Mouse (Mus musculus): ENCODE data around the gene Glipr2. TPM values are rescaled to one million over a fixed set of nuclear protein-coding genes. Genes with fewer than 3 reads are reported as not detected.

Gene Glipr2
- polyA plus RNA-seq, 1 experiment = 9.7 TPM

DNA sequence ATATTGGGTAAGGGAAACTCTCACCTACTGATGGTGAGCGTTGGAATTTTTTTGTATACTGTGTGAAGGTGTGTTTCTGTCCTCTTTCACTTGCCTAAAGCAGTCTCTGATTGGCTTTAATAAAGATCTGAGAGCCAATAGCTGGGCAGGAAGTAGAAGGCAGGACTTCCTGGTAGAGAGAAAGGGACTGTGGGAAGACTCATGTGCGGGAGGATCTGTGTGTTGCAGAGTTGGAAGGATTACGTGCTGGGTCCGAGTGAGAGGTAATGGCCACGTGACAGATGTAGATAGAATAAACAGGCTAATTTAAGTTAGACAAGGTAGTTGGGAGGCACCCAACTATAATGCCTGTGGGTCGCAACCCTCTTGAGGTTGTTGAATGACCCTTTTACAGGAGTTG lies 46.4 kb downstream of the Glipr2 start:
- TF ChIP-seq POLR2A (IDR thresholded peaks at IDR 0.05; ENCODE audit: low read depth, low read length) = no peak

DNA sequence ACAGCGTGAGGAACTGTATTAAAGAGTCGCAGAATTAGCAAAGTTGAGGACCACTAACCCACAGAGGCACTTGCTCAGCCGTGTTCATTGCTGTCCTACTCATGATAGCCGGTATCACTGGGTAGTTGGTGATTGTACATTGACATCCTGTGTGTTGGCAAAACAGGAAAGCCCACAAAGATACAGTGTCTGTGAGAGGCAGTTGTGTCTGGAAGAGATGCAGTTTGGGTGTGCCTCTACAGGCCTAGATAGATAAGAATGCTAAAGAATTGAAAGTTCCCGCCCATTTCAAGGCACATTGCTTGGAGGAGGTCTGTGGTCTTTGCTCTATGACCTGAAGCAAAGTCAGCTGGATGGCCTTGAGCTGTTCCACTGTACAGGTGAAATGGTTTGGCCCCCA lies 46.9 kb downstream of the Glipr2 start, which contains the start of gene Clta:
TSS of gene Clta (plus strand) at position 327 of the 400 bp plus-strand sequence.
- H3K4me3 ChIP-seq (ENCODE audit: low read depth, low read length) = no peak within 1 kb of the TSS
- H3K27me3 ChIP-seq (ENCODE audit: control insufficient read depth, insufficient read depth, low read length) = no peaks in the 10 kb centered on the region
- WGBS = 79% methylated on average over 5 of the region's 5 CpGs
- no peak within 1 kb of the TSS for H3K27ac ChIP-seq (ENCODE audit: insufficient read depth, low read depth, low read length)
- no peaks in the 10 kb centered on the region for H3K36me3 ChIP-seq (ENCODE audit: control insufficient read depth, insufficient read depth, low read length)
- no peaks in the 10 kb centered on the region for H3K4me1 ChIP-seq (ENCODE audit: control insufficient read depth, insufficient read depth, insufficient read length, low read length)
- TF ChIP-seq POLR2A (IDR thresholded peaks at IDR 0.05; ENCODE audit: low read depth, low read length) (no peak), CTCF (IDR thresholded peaks at IDR 0.05; ENCODE audit: extremely low read depth, insufficient read length, insufficient replicate concordance, low read depth, low read length) (no peak)

More for the DNA sequence above, 46.4 kb downstream of the Glipr2 start:
- Histone ChIP-seq H3K27ac (ENCODE audit: insufficient read depth, low read depth, low read length) (no peak overlapping the region), H3K4me3 (ENCODE audit: low read depth, low read length) (no peak overlapping the region), H3K4me1 (ENCODE audit: control insufficient read depth, insufficient read depth, insufficient read length, low read length) (no peaks in the 10 kb centered on the region), H3K36me3 (ENCODE audit: control insufficient read depth, insufficient read depth, low read length) (no peaks in the 10 kb centered on the region), H3K27me3 (ENCODE audit: control insufficient read depth, insufficient read depth, low read length) (no peaks in the 10 kb centered on the region)
- 79% methylated on average over 6 of the region's 6 CpGs for WGBS

DNA sequence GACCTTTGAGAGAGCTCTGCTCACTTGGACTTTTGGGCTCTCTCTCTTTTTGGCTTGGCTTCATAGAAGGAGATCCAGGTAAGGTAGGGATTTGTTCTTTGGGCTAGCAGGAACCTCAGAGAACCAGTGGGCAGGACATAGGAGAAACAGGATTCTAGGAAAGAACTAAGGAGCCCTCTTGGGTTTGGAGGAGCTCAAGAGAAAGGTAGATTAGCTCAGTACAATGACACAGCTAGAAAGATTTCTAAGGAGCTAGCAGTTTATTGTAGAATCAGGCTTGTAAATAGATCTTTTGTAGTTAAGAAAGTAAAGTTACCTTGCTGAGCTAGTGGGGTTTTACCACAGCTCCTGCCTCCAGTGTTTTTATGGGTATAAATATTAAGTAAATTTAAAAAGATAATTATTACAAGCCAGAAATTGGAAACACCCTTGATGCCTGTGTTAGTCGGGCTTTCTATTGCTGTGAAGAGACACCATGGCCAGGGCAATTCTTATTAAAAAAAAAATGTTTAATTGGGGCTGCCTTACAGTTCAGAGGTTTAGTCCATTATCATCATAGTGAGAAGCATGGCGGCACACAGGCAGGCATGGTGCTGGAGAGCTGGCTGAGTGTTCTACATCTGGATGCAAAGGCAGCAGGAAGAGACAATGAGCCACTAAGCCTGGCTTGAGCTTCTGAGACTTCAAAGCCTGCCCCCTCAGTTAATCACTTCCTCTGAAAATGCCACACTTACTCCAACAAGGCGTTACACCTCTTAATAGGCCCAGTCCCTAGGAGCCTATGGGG lies 47.6 kb downstream of the Glipr2 start:
- WGBS = 82% methylated on average over 3 of the region's 3 CpGs
- no peaks in the 10 kb centered on the region for H3K27me3 ChIP-seq (ENCODE audit: control insufficient read depth, insufficient read depth, low read length)
- H3K4me1 ChIP-seq (ENCODE audit: control insufficient read depth, insufficient read depth, insufficient read length, low read length) = no peaks in the 10 kb centered on the region
- no peaks in the 10 kb centered on the region for H3K36me3 ChIP-seq (ENCODE audit: control insufficient read depth, insufficient read depth, low read length)
- no peak overlapping the region for H3K27ac ChIP-seq (ENCODE audit: insufficient read depth, low read depth, low read length)
- no peak for TF ChIP-seq POLR2A (IDR thresholded peaks at IDR 0.05; ENCODE audit: low read depth, low read length)
- no peak for TF ChIP-seq CTCF (IDR thresholded peaks at IDR 0.05; ENCODE audit: extremely low read depth, insufficient read length, insufficient replicate concordance, low read depth, low read length)
- H3K4me3 ChIP-seq (ENCODE audit: low read depth, low read length) = no peak overlapping the region

DNA sequence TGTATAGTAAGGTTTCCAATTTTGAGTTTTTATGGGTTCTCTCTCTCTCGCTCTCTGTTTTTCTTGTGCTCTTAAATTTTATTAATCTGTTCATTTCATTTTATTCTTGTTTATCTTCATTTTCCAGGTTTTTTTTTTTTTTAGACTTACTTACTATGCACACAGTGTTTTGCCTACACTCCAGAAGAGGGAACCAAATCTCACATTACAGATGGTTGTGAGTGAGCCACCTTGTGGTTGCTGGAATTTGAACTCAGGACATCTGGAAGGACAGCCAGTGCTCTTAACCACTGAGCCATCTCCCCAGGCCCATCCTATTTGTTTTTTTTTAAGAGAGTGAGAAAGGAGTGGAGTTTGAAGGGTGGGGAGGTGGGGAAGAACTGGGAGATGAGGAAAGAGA lies 53.0 kb downstream of the Glipr2 start:
- H3K27me3 ChIP-seq (ENCODE audit: control insufficient read depth, insufficient read depth, low read length) = no peaks in the 10 kb centered on the region
- H3K27ac ChIP-seq (ENCODE audit: insufficient read depth, low read depth, low read length) = no peak overlapping the region
- H3K4me3 ChIP-seq (ENCODE audit: low read depth, low read length) = no peak overlapping the region
- 98% methylated on average over 1 of the region's 1 CpGs for WGBS
- H3K4me1 ChIP-seq (ENCODE audit: control insufficient read depth, insufficient read depth, insufficient read length, low read length) = peaks cover 8% of the 10 kb centered on the region; the same call in 1 of the 2 replicates
- TF ChIP-seq POLR2A (IDR thresholded peaks at IDR 0.05; ENCODE audit: low read depth, low read length) = no peak
- no peak for TF ChIP-seq CTCF (IDR thresholded peaks at IDR 0.05; ENCODE audit: extremely low read depth, insufficient read length, insufficient replicate concordance, low read depth, low read length)
- no peaks in the 10 kb centered on the region for H3K36me3 ChIP-seq (ENCODE audit: control insufficient read depth, insufficient read depth, low read length)

DNA sequence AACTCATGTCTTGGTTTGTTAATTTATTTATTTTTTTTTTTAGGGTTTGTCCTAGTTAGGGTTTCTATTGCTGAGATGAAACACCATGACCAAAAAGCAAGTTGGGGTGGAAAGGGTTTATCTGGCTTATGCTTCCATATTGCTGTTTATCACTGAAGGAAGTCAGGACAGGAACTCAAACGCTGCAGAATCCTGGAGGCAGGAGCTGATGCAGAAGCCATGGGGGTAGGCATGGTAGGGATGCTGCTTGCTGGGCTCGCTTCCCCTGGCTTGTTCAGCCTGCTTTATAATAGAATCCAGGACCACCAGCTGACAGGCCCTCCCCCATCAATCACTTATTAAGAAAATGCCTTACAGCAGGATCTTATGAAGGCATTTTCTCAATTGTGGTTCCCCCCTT lies 53.7 kb downstream of the Glipr2 start:
- 48% methylated on average over 2 of the region's 2 CpGs for WGBS
- TF ChIP-seq POLR2A (IDR thresholded peaks at IDR 0.05; ENCODE audit: low read depth, low read length) (no peak), CTCF (IDR thresholded peaks at IDR 0.05; ENCODE audit: extremely low read depth, insufficient read length, insufficient replicate concordance, low read depth, low read length) (no peak)
- Histone ChIP-seq H3K36me3 (ENCODE audit: control insufficient read depth, insufficient read depth, low read length) (no peaks in the 10 kb centered on the region), H3K4me3 (ENCODE audit: low read depth, low read length) (no peak overlapping the region), H3K4me1 (ENCODE audit: control insufficient read depth, insufficient read depth, insufficient read length, low read length) (peaks cover 10% of the 10 kb centered on the region), H3K27ac (ENCODE audit: insufficient read depth, low read depth, low read length) (no peak overlapping the region), H3K27me3 (ENCODE audit: control insufficient read depth, insufficient read depth, low read length) (no peaks in the 10 kb centered on the region)

DNA sequence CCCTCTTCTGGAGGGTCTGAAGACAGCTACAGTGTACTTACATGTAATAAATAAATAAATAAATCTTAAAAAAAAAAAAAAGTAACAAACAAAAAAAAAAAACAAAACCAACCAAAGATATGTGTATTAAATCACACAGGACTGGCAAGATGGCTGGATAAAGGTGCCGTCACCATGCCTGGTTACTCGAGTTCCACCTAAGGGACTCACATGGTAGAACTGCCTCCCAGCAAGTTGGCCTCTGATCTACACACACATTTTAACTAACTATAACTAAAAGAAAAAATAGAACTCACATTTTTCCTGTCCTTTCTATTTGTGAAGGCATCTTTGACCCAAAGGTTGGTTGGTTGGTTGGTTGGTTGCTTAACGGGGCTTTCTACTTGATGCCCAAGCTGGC lies 54.6 kb downstream of the Glipr2 start:
- no peak overlapping the region for H3K27ac ChIP-seq (ENCODE audit: insufficient read depth, low read depth, low read length)
- no peak for TF ChIP-seq CTCF (IDR thresholded peaks at IDR 0.05; ENCODE audit: extremely low read depth, insufficient read length, insufficient replicate concordance, low read depth, low read length)
- TF ChIP-seq POLR2A (IDR thresholded peaks at IDR 0.05; ENCODE audit: low read depth, low read length) = no peak
- H3K36me3 ChIP-seq (ENCODE audit: control insufficient read depth, insufficient read depth, low read length) = no peaks in the 10 kb centered on the region
- no peak overlapping the region for H3K4me3 ChIP-seq (ENCODE audit: low read depth, low read length)
- WGBS = 79% methylated on average over 3 of the region's 3 CpGs
- no peaks in the 10 kb centered on the region for H3K27me3 ChIP-seq (ENCODE audit: control insufficient read depth, insufficient read depth, low read length)
- peaks cover 15% of the 10 kb centered on the region for H3K4me1 ChIP-seq (ENCODE audit: control insufficient read depth, insufficient read depth, insufficient read length, low read length)

DNA sequence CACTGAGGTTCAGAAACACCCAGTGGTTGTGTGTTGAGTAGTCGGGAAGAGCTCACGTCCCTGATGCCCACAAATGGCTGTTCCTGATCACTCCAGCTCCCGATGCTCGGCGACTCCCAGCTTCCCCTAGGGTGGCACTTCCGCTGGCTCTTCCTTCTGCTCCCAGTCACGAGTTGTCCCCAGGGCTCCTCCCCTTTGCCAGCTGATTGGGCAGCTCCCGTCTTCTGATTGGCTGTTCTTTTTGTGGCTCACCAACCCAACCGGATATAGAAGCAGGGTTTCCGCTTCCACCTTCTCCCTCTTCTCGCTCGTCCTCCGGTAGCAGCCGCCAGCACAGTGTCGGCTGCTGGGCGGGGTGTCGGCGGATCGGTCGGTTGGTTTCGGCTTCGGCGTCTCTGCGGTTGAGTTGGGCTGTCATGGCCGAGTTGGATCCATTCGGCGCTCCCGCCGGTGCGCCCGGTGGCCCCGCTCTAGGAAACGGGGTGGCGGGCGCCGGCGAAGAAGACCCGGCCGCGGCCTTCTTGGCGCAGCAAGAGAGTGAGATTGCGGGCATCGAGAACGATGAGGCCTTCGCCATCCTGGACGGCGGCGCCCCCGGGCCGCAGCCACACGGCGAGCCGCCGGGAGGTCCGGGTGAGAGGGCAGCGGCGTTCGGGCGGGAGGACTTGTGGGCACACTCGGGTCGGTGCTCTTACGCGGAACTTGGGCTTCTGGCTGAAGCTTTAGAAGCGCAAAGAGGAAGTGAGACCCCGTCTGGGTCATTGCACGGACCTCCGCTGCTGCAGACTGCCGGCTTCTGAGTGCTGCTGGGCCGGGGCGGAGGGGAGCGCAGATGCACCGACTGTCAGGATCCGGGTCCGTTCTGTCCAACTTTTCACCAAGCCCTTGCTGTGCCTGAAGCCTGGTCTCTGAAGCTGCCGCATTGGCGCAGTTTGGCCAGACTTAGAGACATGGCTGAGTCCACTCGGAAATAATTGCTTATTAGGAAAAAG lies 55.5 kb downstream of the Glipr2 start:
- TF ChIP-seq CTCF (IDR thresholded peaks at IDR 0.05; ENCODE audit: extremely low read depth, insufficient read length, insufficient replicate concordance, low read depth, low read length) (no peak), POLR2A (IDR thresholded peaks at IDR 0.05; ENCODE audit: low read depth, low read length) (peak; percentile 95)
- H3K27ac ChIP-seq (ENCODE audit: insufficient read depth, low read depth, low read length) = peak overlapping the region; percentile 76
- no peaks in the 10 kb centered on the region for H3K36me3 ChIP-seq (ENCODE audit: control insufficient read depth, insufficient read depth, low read length)
- H3K4me3 ChIP-seq (ENCODE audit: low read depth, low read length) = peak overlapping the region; percentile 94
- H3K4me1 ChIP-seq (ENCODE audit: control insufficient read depth, insufficient read depth, insufficient read length, low read length) = peaks cover 20% of the 10 kb centered on the region
- WGBS = under 1% methylated on average over 77 of the region's 77 CpGs
- no peaks in the 10 kb centered on the region for H3K27me3 ChIP-seq (ENCODE audit: control insufficient read depth, insufficient read depth, low read length)

All from small intestine, adult 2 months (tissue).